Mouse (Mus musculus) kidney, postnatal 0 days (tissue): ENCODE results near the gene Klhdc8a. TPM values are rescaled to one million over a fixed set of nuclear protein-coding genes. Genes with fewer than 3 reads are reported as not detected.

ENCODE experiments used
- ATAC-seq: fragments of 200-750 bp; cut with Nextera tagmentation; replicated peaks from 2 replicates; pipeline ENCODE4 v1.8.0; 2017; ENCODE audit warnings: low read depth, moderate number of reproducible peaks, moderate TSS enrichment, moderate library complexity; ENCODE audit not compliant: low FRiP score
- DNase-seq: peaks from one replicate; pipeline ENCODE4 v3.0.0-alpha.2; 2016; ENCODE audit warnings: low spot score
- H3K27ac ChIP-seq: fragments of 300-500 bp; sonication (generic); 2 replicates; pipeline ENCODE4 v1.5.1; 2014; ENCODE audit warnings: mild to moderate bottlenecking
- H3K27me3 ChIP-seq: fragments of 300-500 bp; sonication (generic); 2 replicates; pipeline ENCODE4 v1.6.1; 2014; ENCODE audit warnings: low read length, mixed read lengths; ENCODE audit not compliant: insufficient read depth
- H3K36me3 ChIP-seq: fragments of 300-500 bp; sonication (generic); 2 replicates; pipeline ENCODE4 v1.6.1; 2014; ENCODE audit warnings: low read length, mixed read lengths; ENCODE audit not compliant: insufficient read depth
- H3K4me1 ChIP-seq: fragments of 300-500 bp; sonication (generic); replicated peaks from 2 replicates; pipeline ENCODE4 v1.6.1; 2014; ENCODE audit warnings: antibody characterized with exemption, low read length, mixed read lengths; ENCODE audit not compliant: insufficient read depth
- H3K4me2 ChIP-seq: fragments of 300-500 bp; sonication (generic); 2 replicates; pipeline ENCODE4 v1.6.1; 2014; ENCODE audit warnings: mild to moderate bottlenecking, low read length, moderate library complexity, mixed read lengths
- H3K4me3 ChIP-seq: fragments of 300-500 bp; sonication (generic); replicated peaks from 2 replicates; pipeline ENCODE4 v1.5.1; 2014; ENCODE audit warnings: low read depth, low read length
- H3K9ac ChIP-seq: fragments of 300-500 bp; sonication (generic); 2 replicates; pipeline ENCODE4 v1.6.1; 2014; ENCODE audit warnings: low read depth, low read length
- H3K9me3 ChIP-seq: fragments of 300-500 bp; sonication (generic); replicated peaks from 2 replicates; pipeline ENCODE4 v1.6.1; 2016; ENCODE audit warnings: low read length, inconsistent platforms, mixed read lengths
- CTCF ChIP-seq: IDR thresholded peaks from 2 replicates; pipeline ENCODE4 v1.5.1; 2016; ENCODE audit warnings: antibody characterized with exemption, low read depth, mild to moderate bottlenecking, moderate library complexity
- WGBS: fragments of 180-500 bp; shearing (Covaris S2); extraction: QIAGEN DNeasy Blood & Tissue Kit; methylation state at CpG from one replicate; pipeline ENCODE4 v1.1.7; 2014; 5-methylcytosine and 5-hydroxymethylcytosine counted together
- polyA plus RNA-seq: library from polyadenylated mRNA; unstranded; fragments of >200 nt; fragmentation: Nextera tagmentation; extraction: Ambion mirVana; gene quantifications from 2 replicates; pipeline ENCODE4 v1.2.1, GENCODE M21; 2015

The Klhdc8a gene
- polyA plus RNA-seq, 1 experiment from 2014 or later = 5.0 TPM

DNA sequence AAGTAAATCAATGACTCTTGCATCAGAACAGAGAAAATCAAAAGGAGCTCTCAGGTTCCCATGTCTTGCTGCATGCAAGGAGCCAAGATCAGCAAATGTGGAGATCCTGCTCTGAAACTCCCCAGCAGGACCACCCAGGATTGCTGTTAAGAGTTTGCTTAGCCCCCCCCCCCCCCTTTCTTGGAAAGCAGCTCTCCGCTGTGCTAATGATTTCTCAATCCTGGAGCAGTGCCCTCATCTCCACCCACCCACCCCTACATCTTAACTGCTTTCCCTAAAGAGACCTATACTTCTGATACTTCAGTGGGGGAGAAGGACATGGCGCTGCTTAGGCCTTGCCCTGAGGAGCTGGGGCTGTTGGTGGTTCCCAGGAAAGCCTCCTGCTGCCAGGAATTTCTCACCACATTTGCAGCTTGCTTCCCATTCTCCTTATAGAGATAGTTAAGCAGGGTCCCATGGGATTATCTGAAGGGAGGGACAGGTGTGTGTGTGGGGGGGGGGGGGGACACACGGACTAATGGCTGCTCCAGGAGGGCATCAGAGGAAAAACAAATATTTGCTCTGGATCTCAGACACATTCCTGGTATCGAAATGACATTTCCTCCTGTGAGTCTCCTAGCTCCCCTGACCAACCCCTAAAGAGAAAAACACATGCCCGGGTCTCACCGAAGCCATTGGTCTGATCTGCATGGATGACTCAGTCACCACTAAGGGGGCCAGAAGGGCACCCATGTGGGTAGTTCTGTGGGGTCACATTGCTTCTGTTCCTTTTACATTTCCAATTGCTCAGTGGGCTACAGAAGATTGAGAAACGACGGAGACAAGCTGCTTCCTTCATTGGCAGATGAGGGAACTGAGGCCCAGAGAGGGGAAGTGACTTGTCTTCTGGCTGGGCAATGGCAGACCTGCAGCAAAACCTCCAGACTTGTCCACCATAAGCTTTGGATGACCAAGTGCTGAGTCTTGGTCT, 19.8 kb downstream of the Klhdc8a start:
- Histone ChIP-seq H3K27ac (no peak overlapping the region), H3K4me3 (no peak overlapping the region), H3K4me1 (peaks cover 23% of the 10 kb centered on the region), H3K27me3 (no peaks in the 10 kb centered on the region), H3K9me3 (no peaks in the 10 kb centered on the region), H3K36me3 (no peaks in the 10 kb centered on the region), H3K9ac (no peak overlapping the region), H3K4me2 (peak overlapping the region; percentile 91; the same call in 1 of the 2 replicates)
- WGBS = 53% methylated on average over 8 of the region's 8 CpGs
- ATAC-seq (no peak), DNase-seq (no peak)
- TF ChIP-seq CTCF = no peak

DNA sequence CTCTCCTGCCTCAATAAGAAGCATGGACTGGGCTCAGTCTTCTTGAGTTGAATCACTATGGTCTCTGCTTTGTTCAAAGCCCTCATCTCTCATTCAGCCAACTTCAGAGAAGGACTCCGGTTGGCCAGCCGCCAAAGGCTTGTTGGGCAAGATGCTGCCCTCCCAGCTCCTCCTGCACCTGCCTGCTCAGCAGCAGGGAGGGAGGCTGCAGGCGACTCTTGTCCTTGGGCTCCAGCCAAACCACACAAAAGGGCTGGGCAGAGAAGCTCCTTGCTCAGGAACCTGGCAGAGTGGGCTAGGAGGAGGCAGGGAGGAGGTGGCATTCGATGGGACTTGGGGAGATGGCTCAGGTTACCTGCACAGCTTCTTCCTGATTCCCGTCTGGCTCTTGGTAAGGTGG, 20.8 kb downstream of the Klhdc8a start:
- 0 out of 2 replicates have a peak, but pooled peaks have one; percentile 22 for ATAC-seq
- H3K9me3 ChIP-seq = no peaks in the 10 kb centered on the region
- TF ChIP-seq CTCF = no peak
- 44% methylated on average over 5 of the region's 5 CpGs for WGBS
- peaks cover 23% of the 10 kb centered on the region for H3K4me1 ChIP-seq
- no peaks in the 10 kb centered on the region for H3K36me3 ChIP-seq
- H3K9ac ChIP-seq = no peak overlapping the region
- no peak overlapping the region for H3K4me2 ChIP-seq
- H3K27ac ChIP-seq = no peak overlapping the region
- no peaks in the 10 kb centered on the region for H3K27me3 ChIP-seq
- DNase-seq = peak; percentile 54
- H3K4me3 ChIP-seq = no peak overlapping the region

DNA sequence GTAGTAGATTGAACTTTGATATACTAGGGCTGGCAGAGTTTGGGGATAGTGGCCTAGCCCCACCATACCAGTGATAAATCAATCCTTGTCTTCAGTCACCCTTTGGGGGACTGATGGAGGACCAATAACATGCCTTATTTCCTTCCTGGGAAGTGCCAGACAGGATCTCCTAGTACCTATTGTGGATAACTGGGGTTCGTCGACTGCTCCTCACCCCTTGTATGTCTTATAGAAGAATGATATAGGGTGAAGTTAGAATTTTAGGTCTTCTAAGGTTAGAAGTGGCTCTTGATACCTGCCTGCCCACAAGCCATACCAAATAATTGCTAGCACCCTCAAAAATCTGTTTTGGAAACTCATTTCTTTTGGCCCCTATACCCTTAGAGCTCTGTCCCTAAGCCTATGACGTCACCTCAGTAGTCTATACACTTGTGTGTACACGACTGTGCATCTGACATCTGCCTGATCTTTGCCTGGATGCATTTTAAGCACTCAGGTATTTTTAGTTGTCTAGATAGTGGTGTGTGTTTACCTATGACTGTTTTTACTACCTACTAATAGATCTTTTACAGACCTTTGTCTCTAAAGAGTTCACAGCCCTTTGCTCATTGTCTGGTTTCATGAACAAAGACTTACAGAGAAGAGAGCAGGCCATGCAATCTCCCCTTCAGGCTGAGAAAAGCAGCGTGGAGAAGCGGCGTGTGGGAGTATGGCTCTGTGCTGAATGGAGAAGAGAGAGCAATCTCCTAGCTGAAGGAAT, 23.6 kb downstream of the Klhdc8a start:
- no peaks in the 10 kb centered on the region for H3K9me3 ChIP-seq
- no peaks in the 10 kb centered on the region for H3K27me3 ChIP-seq
- DNase-seq (no peak), ATAC-seq (no peak)
- 64% methylated on average over 7 of the region's 7 CpGs for WGBS
- no peak overlapping the region for H3K9ac ChIP-seq
- H3K4me1 ChIP-seq = peaks cover 22% of the 10 kb centered on the region
- no peaks in the 10 kb centered on the region for H3K36me3 ChIP-seq
- no peak overlapping the region for H3K4me3 ChIP-seq
- TF ChIP-seq CTCF = no peak
- H3K27ac ChIP-seq = 0 out of 2 replicates have a peak overlapping the region, but pooled peaks have one; percentile 25
- H3K4me2 ChIP-seq = no peak overlapping the region

DNA sequence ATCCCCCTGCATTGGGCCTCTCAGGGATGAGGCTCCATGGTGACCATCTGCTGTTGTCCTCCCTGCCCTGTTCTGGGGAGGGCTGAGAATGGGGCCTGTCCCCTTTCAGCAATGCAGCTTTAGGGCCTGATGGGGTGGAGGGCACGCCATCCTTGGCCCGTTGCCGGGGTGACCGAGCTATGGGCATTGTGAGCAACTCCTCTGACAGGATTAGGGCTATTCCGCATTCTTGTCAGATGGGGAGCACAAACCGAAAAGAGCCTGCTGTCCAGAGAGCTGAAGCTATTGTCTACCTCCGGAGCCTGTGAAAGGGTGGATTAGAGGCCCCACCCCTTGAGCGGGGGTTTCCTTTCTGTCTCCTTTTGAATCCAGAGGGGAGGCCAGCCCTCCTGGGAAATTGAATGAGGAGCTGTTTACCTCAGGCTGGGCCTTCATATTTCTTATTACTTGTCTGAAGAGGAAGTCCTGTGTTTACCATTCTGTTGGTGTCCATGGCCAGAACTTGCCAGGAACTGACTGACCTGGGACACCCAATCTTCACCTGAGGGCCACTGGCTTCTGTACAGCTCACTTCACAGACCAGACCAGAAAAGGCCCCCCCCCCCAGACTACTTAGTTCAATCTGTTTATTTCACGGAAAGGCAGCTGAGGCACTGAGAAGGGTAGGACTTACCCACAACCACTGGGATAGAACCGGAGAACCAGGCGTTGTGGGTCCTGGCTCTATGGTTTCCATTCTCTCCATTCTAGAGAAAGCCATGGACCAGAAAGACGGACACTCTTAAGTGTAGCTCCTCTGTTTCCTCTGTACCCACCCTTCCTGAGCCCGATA, 24.5 kb downstream of the Klhdc8a start:
- Histone ChIP-seq H3K9ac (no peak overlapping the region), H3K27me3 (no peaks in the 10 kb centered on the region), H3K27ac (0 out of 2 replicates have a peak overlapping the region, but pooled peaks have one; percentile 25), H3K4me2 (no peak overlapping the region), H3K36me3 (no peaks in the 10 kb centered on the region), H3K4me3 (no peak overlapping the region), H3K9me3 (no peaks in the 10 kb centered on the region), H3K4me1 (peaks cover 21% of the 10 kb centered on the region)
- TF ChIP-seq CTCF = no peak
- 41% methylated on average over 13 of the region's 13 CpGs for WGBS
- ATAC-seq = no peak
- DNase-seq = peak; percentile 63

DNA sequence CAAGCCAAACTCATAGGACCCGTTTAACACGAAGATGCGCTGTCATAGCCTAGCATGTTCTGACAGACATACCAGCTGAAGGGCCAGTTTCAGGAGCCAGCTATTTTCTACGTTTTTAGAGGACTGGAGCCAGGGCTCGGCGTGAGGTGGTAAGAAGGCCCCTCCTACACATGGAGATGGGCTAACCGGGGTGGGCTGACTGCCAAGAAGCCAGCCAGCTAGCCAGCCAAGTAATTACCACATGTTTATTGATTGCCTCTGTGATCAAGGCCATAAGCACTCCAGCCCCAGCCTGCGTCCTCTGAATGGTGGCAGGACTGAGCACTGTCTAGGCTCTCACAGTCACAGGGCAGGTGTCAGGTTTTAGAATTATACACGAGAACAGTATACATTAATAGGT, 28.4 kb downstream of the Klhdc8a start:
- no peak for TF ChIP-seq CTCF
- ATAC-seq (no peak), DNase-seq (no peak)
- peaks cover 4% of the 10 kb centered on the region; the same call in 1 of the 2 replicates for H3K36me3 ChIP-seq
- H3K27me3 ChIP-seq = no peaks in the 10 kb centered on the region
- H3K4me2 ChIP-seq = no peak overlapping the region
- peaks cover 13% of the 10 kb centered on the region; the same call in 1 of the 2 replicates for H3K4me1 ChIP-seq
- H3K27ac ChIP-seq = no peak overlapping the region
- no peak overlapping the region for H3K9ac ChIP-seq
- no peak overlapping the region for H3K4me3 ChIP-seq
- H3K9me3 ChIP-seq = no peaks in the 10 kb centered on the region
- WGBS = 44% methylated on average over 9 of the region's 9 CpGs

DNA sequence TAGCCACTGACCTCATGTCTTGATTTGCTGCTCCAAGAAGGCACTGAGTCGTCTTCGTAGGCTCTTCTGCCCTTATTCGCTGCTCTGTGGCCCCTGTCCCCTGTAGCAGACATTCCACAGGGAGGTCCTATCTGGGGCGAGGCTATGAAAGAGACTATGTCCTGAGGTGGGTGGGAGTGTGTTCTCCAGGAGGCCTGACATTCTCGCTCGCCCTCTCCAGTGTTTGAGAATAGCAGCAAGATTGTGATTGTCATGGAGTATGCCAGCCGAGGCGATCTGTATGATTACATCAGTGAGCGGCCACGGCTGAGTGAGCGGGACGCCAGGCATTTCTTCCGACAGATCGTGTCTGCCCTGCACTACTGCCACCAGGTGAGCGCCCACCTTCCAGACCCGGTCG, 29.1 kb downstream of the Klhdc8a start:
- 56% methylated on average over 17 of the region's 17 CpGs for WGBS
- peaks cover 13% of the 10 kb centered on the region; the same call in 1 of the 2 replicates for H3K4me1 ChIP-seq
- H3K27me3 ChIP-seq = no peaks in the 10 kb centered on the region
- TF ChIP-seq CTCF = no peak
- H3K27ac ChIP-seq = no peak overlapping the region
- H3K9me3 ChIP-seq = no peaks in the 10 kb centered on the region
- no peak overlapping the region for H3K9ac ChIP-seq
- no peak for DNase-seq
- ATAC-seq = no peak
- no peak overlapping the region for H3K4me3 ChIP-seq
- no peak overlapping the region for H3K4me2 ChIP-seq
- H3K36me3 ChIP-seq = peaks cover 8% of the 10 kb centered on the region; the same call in 1 of the 2 replicates
